Mouse (Mus musculus): ENCODE measurements around the gene Psmb4. TPM values are rescaled to one million over a fixed set of nuclear protein-coding genes. Genes with fewer than 3 reads are reported as not detected.

The Psmb4 gene
- total RNA-seq, 2 experiments from 2014 or later = 217 to 228 TPM

Other genes with a start within 250 kb of the Psmb4 start
- not detected for gene Gm10972, start 243.8 kb downstream of the Psmb4 start, total RNA-seq (2021)
- gene Tuft1, start 228.1 kb downstream of the Psmb4 start, total RNA-seq (2021) = 1 to 10 TPM; 2.5 to 3.0 TPM
- gene Selenbp2, start 193.4 kb downstream of the Psmb4 start, total RNA-seq (2021) = 10 to 100 TPM; 11.6 to 14.6 TPM
- under 1 TPM; 0.60 to 0.92 TPM for gene Cgn, start 100.5 kb downstream of the Psmb4 start, total RNA-seq (2021)
- 10 to 100 TPM; 16.6 to 21.3 TPM for gene Pogz, start 49.4 kb downstream of the Psmb4 start, total RNA-seq (2021)
- 10 to 100 TPM; 93.9 to 98.3 TPM for gene Selenbp1, start 46.1 kb upstream of the Psmb4 start, total RNA-seq (2021)
- 1 to 10 TPM; 6.2 to 6.9 TPM for gene Rfx5, start 67.1 kb upstream of the Psmb4 start, total RNA-seq (2021)
- 10 to 100 TPM; 25.3 to 27.0 TPM for gene Pi4kb, start 87.8 kb upstream of the Psmb4 start, total RNA-seq (2021)
- gene Zfp687, start 128.5 kb upstream of the Psmb4 start, total RNA-seq (2021) = 10 to 100 TPM; 10.8 to 11.1 TPM
- 100 to 1,000 TPM; 119 to 129 TPM for gene Psmd4, start 155.7 kb upstream of the Psmb4 start, total RNA-seq (2021)
- 10 to 100 TPM; 14.2 to 15.2 TPM for gene Pip5k1a, start 220.0 kb upstream of the Psmb4 start, total RNA-seq (2021)
- 10 to 100 TPM; 31.3 to 32.2 TPM for gene Vps72, start 224.1 kb upstream of the Psmb4 start, total RNA-seq (2021)
- 10 to 100 TPM; 17.3 to 24.5 TPM for gene Tmod4, start 237.5 kb upstream of the Psmb4 start, total RNA-seq (2021)
- gene Scnm1, start 247.1 kb upstream of the Psmb4 start, total RNA-seq (2021) = 10 to 100 TPM; 28.3 to 31.4 TPM
- gene Lysmd1, start 247.1 kb upstream of the Psmb4 start, total RNA-seq (2021) = 1 to 10 TPM; 6.7 to 7.9 TPM

Data from heart, postnatal 25 days (tissue).